Mouse (Mus musculus): ENCODE data around the gene Clic4.
A peak's percentile ranks its signal among the peaks of the same experiment; 100 is the strongest.

Clic4 gene

GRCm38 (mm10) chr4:135231543-135231942 lies 41.1 kb downstream of the Clic4 start:
- DNase-seq (ENCODE audit: low spot score): no peak

DNA sequence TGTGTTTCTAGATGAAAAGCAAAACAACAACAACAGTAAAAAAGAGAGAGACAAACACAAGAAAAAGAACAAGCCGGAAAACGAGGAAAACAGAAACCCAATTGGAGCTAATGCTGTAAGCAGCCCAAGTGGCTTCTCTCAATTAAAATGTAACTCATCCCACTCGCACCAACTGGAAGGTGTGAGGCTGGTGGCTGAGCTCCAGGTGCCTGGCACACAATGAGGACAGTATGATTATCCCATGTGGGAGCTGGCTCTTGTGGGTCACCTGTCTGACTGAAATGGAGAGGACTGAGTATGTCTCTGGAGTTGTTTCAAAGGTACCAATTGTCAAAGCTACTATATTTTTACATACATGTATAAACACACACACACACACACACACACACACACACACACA lies 41.5 kb downstream of the Clic4 start:
- DNase-seq (ENCODE audit: low spot score): no peak

DNA sequence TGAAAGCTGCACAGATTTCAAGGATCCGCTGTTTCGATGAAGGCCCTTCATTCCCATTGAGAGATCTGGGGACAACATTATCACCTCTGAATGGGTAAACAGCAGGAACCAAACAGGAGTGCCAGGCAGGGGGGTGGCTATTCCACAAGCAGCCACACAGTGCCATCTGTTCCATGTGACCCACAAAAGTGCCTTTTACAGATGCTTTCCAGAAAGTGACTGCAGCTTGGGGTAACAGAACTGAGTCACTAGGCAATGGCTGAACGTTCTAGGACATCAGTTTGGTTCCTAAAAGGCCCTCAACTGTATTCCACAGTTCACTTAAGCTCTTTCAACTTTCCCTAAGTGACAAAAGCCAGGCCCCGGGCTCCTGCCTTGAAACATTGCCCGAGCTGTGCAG lies 42.0 kb downstream of the Clic4 start:
- DNase-seq (ENCODE audit: low spot score): no peak

DNA sequence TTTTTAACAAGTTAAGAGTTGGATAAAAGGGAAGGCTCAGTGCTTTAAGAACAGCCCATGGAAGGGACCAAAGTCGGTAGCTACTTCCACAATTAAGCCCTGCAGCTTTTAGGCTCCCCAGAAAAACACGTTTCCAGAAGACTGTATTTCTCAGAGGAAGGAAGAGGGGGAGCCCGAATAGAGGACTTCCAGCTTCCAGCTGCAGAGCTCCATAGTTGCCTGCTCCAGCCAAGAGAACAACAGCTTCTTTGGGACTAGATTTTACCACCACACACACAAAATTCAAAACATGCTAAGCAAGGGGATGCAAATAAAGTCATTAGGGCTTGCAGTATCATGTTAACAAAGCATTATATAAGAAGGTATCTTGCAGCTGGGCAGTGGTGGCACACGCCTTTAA lies 42.7 kb downstream of the Clic4 start:
- DNase-seq (ENCODE audit: low spot score): no peak

- no peak for DNase-seq (ENCODE audit: low spot score)
Measured at GRCm38 (mm10) chr4:135228136-135228535, 44.5 kb downstream of the Clic4 start.

DNA sequence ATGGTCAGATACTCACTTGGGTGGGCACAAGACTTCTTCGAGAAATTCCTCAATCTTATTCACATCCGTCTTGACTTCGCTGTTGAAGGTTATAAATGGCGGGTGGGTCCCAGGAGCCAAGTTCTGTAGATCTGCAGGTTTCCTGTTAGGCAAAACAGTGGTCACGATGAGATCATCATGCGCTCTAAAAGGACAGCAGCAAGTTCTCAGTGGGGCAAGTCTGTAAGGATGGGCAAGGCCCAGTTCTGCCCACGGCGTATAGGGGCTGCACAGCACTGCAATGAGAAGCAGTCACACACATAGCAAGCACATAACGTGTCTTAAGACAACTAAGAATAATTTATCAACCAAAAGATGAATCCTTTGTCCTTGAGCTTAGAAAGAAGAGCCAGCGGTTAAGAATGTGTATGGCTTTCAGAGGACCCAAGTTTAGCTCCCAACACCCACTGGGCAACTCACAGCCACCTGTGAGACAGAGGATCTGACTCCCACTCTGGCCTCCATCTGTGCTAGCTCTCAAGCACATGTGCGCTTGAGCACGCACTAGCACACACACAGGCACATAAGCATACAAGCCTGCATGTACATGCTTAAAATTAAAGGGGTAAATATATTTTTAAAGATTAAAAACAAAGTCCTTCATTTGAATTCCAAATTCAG lies 46.5 kb downstream of the Clic4 start:
- no peak for DNase-seq (ENCODE audit: low spot score)

GRCm38 (mm10) chr4:135223808-135224207 lies 48.8 kb downstream of the Clic4 start:
- DNase-seq (ENCODE audit: low spot score): no peak

DNA sequence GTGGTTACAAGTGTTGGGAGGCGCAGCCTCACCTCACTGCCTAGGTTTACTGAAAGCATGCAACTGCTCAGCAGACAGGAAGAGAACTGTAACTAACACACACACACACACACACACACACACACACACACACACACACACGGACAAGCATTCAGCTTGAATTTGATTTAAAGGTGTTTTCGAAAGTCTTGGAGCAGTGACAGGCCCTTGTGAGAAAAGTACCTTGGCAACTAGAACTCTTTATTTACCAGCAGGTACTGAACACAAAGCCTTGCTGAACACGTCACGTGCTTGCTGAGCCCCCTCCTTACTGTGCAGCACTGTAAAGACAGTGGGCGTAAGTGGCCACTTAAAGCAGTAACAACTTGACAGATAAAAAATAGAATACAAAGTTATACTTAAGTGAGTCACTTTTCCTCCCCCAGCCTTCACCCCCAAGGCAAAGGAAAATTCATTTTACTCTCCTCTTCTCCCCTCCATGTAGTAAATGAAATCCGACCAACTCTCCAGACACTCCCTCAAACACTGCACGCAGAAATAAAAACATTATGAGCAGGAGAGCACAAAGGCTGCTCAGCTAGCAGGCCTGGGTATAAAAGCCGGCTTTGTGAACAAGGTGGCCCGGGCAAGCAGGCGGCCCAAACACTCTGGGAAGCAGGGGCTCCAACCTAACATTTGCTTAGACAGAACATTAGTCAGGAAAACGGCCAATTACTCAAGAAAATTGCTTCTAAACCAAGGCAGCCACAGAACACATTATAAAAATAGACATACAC lies 50.8 kb downstream of the Clic4 start:
- DNase-seq (ENCODE audit: low spot score): no peak

GRCm38 (mm10) chr4:135220641-135221040 lies 52.0 kb downstream of the Clic4 start:
- no peak for DNase-seq (ENCODE audit: low spot score)

DNA sequence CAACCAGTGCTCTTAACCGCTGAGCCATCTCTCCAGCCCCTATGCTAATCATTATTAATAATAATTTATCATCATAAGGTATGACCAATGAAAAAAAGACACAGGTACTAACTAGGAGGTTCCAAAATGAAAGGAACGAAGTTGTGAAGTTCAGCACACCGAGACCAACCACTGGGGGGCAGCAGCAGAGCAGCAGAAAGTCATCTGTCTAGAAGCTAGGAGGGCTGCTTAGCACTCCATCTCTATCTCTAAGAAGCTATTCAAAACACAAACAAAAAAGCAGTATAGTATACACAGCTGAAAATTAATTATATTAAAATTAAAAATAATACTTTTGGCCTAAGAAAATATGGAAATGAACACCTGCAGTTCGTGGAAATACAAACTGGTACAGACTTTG lies 53.0 kb downstream of the Clic4 start:
- peak; percentile 58 for DNase-seq (ENCODE audit: low spot score)

- no peak for DNase-seq (ENCODE audit: low spot score)
Measured at GRCm38 (mm10) chr4:135209846-135210245, 62.8 kb downstream of the Clic4 start.

- peak; percentile 54 for DNase-seq (ENCODE audit: low spot score)
Measured at GRCm38 (mm10) chr4:135205711-135206600, 66.7 kb downstream of the Clic4 start.

DNA sequence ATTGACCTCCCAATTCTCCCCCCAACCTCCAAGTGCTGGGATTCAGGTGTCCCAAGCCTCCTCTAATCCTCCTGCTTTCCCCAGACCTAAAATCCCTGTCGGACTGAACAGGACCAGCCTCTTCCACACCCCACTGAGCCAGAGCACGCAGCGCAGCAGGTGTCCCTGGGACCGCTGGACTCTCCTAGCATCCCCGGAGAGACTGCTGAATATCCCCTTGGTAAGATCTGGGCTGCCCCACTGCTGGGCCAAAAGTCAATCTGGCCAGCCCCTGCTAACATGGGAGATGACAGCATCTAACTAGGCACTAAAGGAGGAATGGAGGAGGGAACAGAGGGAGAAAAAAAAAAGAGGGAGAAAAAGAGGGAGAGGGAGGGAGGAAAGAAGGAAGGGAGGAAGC lies 67.4 kb downstream of the Clic4 start:
- DNase-seq (ENCODE audit: low spot score): no peak

GRCm38 (mm10) chr4:135204666-135205065 lies 67.9 kb downstream of the Clic4 start:
- no peak for DNase-seq (ENCODE audit: low spot score)

DNA sequence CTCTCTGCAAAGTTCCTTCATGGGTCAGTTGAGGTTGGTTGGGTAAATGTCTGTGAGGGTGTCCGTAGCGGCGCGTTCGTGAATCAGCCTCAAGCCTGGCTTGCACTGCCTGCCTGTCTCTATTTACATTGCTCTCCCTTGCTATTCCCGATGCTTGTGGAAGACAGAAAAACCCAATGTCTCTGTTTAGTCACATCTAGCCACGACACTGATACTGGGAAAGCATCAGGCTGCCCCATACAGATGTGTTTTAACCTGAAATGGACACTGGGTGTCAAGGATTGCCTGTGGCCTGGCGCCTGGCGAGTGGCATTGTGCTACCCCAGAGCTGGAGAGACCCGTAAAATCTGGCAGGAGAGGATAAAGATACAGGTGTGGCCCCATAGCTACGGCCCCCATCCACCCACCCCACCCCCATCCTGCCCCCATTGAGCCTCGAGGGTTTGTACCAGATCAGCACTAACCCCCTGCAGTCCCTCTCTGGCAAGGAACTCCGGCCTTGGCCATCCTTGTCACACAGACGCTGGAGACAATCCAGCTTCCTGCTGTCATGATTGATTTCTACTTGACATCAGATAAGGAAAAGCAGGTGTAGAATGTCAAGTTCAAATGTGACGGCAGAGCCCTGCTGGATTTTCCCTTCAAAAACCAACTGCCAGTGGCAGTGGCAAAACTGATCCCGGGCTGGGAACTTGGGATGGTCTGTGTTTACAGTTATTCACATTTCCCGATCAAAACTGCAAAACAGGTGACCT lies 68.6 kb downstream of the Clic4 start:
- DNase-seq (ENCODE audit: low spot score): no peak

DNA sequence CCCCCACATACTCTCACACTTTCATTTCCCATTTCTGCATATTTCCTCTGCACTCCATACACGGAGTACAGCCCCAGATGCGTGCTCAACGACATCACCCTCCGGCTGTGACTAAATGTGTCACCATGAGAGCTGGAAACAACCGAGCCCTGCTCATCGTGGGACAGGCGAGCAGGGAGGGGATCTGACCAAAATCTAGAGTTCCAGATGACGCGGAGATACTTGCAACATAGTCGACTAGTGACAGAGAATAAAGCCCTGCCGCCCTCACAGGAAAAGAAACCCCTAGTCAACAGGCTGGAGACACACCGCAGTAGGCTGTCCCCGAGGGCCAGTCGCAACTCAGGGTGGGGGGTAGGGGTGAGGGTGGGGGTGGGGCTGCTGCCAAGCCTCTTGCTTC lies 69.3 kb downstream of the Clic4 start:
- DNase-seq (ENCODE audit: low spot score): no peak

DNA sequence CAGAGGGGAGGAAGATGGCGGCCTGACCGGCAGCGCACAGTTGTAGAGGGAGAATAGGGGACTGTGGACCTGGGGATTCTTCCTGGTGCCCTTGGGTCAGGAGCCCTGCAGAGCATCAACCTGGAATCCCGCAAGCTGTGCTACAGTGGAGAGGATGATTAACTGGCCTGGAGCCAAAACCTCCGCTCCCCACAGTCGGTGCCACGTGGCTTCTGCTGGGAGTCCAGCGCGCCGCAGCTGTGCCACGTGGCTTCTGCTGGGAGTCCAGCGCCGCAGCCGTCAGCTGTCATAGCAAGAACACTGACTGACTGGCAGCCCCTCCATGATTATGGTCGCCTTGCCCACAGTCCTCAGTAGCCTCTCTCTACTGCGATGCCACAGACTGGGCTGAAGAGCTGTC lies 70.8 kb downstream of the Clic4 start:
- DNase-seq (ENCODE audit: low spot score): no peak

- no peak for DNase-seq (ENCODE audit: low spot score)
Measured at GRCm38 (mm10) chr4:135197857-135198256, 74.8 kb downstream of the Clic4 start.

DNA sequence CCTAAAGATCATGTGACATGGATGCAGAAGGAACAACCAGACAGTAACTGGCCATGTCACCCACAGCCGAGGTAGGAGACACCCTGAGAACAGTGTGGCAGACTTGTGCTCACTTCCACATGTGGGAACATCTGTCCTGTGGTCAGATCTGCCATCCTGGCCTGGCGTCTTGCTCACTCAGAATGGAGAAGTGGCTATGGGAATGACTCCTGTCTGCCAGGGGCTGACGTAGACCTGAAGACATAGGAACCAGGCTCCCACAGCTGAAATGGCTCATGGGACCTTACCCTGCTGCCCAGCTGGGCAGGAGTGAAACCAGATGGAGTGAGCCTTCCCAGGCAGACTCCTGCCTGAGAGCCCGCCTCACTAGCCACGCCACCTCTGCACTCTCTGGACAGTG lies 79.8 kb downstream of the Clic4 start:
- no peak for DNase-seq (ENCODE audit: low spot score)

GRCm38 (mm10) chr4:135191604-135192003 lies 81.0 kb downstream of the Clic4 start:
- DNase-seq (ENCODE audit: low spot score): no peak

GRCm38 (mm10) chr4:135191185-135191584 lies 81.4 kb downstream of the Clic4 start:
- DNase-seq (ENCODE audit: low spot score): no peak

DNA sequence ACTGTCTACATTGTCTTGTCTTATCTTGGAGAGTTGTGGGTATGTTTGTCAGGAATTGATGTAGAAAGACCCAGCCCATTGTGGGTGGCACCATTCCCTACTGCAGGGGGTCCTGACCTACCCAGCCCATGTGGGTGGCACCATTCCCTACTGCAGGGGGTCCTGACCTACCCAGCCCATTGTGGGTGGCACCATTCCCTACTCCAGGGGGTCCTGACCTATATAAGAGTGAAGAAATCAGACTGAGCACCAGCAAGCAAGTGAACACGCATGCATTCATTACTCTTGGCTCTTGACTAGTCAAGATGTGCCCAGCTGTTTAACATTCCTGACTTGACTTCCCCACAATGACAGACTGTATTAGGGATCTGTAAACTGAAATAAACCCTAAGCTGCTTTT lies 82.2 kb downstream of the Clic4 start:
- no peak for DNase-seq (ENCODE audit: low spot score)

Data from left cerebral cortex, adult 11 months (tissue).